Mouse (Mus musculus): Measurements from ENCODE around the gene Ndufa4l2. TPM values are rescaled to one million over a fixed set of nuclear protein-coding genes. Genes with fewer than 3 reads are reported as not detected.

Ndufa4l2 gene
- total RNA-seq, 2 experiments from 2014 or later, result 6.8 to 7.9 TPM

DNA sequence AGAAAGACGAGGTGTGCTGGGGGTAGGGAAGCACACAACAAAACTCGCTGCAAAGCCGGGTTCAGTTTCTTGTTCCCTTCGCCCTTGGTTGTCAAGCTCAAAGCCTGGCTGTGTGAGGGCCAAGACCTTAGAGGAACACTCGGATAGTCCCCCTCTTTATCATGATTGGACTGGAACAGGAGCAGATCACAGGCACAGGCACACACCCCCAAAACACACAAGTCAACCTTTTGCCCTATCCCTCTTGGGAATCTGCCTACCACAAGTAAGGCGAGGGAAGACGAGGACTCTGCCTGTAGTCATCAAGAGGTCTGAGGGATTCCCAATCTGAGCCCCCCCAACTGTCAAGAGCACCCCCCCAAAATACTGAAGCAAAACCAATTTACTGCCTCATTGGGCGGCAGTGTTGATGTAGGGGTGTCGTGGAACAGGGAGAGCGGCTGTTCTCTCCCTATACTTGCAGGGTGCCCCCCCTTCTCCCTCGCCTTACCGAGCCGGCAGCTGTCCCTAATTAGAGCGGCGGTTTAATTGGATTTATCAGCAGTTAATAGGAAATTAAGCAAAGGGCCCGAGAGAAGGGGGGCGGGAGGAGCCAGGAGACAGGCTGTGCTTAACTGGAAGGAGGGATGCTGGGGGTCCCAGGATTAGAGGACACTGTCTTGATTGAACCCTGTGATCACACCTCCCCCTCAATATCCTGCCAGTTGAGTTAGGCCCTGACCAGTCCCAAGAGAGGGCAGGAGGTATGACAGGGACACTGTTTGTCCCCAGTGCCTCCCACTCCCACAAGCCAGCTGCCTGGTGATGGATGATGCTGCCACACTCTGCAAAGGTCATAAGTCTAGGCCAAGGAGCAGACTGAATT lies 4.7 kb upstream of the Ndufa4l2 start:
- DNase-seq (ENCODE audit: low spot score in 2 of 2), result peak in 1 of 2 experiments; percentile 63

GRCm38 (mm10) chr10:127510895-127511617 lies 3.7 kb upstream of the Ndufa4l2 start:
- DNase-seq (ENCODE audit: low spot score in 2 of 2), result peak in 1 of 2 experiments; percentile 30

- peak; percentile 75 to 80 for DNase-seq (ENCODE audit: low spot score in 2 of 2)
Measured at GRCm38 (mm10) chr10:127511634-127512306, 3.0 kb upstream of the Ndufa4l2 start.

GRCm38 (mm10) chr10:127512307-127512666 lies 2.5 kb upstream of the Ndufa4l2 start:
- no peak for DNase-seq (ENCODE audit: low spot score in 2 of 2)

- DNase-seq (ENCODE audit: low spot score in 2 of 2), result peak; percentile 98
Measured at GRCm38 (mm10) chr10:127512813-127513212, 2.0 kb upstream of the Ndufa4l2 start.

DNA sequence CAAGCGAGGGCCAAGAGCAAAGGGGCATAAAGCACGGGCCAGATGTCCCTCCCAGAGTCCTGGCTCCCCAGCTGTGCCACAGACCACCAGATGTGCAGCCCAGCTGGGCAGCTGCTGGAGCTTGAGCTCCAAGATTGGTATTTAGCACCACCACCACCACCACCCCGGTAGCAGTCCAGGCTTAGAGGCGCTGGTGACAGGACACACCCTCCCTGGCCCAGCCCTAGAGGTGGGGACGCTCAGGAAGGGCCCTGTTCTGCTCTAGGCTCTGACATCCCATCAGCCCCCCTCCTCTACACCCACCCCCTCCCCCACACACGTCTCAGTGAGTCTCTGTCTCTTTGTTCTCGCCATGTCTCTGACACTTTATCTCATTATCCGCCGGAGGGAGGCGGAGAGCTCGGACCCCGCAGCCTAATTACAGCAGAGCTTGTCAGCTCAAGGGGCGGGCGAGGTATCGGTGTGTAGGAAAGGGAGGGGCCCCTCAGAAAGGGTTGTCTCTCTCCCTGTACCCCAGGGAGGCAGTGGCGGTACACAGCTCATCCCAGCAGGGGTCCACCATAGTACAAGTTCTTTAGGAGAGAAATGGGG lies 1.2 kb upstream of the Ndufa4l2 start:
- DNase-seq (ENCODE audit: low spot score in 2 of 2), result no peak

- DNase-seq (ENCODE audit: low spot score in 2 of 2), result no peak
Measured at GRCm38 (mm10) chr10:127514111-127514698, 562 bp upstream of the Ndufa4l2 start.

GRCm38 (mm10) chr10:127515271-127515982 lies 660 bp downstream of the Ndufa4l2 start:
- no peak for DNase-seq (ENCODE audit: low spot score in 2 of 2)

- no peak for DNase-seq (ENCODE audit: low spot score in 2 of 2)
Measured at GRCm38 (mm10) chr10:127515983-127516459, 1.3 kb downstream of the Ndufa4l2 start.

GRCm38 (mm10) chr10:127516576-127517260 lies 2.0 kb downstream of the Ndufa4l2 start:
- DNase-seq (ENCODE audit: low spot score in 2 of 2), result no peak

DNA sequence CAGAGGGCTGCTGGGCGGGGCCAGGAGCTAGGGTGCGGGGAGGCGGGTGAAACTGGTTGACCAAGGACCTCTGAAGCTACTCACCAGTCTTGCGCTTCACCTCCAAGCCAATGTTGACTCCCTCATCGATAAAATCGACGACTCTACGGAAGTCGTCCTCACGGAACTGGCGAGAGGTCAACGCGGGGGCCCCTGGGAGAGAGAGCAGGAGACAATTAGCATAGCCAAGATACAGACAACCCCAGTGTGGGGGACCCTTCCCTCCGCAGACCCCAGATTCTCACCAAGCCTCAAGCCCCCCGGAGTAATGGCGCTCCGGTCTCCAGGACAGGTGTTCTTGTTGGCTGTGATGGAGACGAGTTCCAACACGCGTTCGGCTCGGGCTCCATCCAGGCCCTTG lies 3.2 kb downstream of the Ndufa4l2 start:
- no peak for DNase-seq (ENCODE audit: low spot score in 2 of 2)

- DNase-seq (ENCODE audit: low spot score in 2 of 2), result no peak
Measured at GRCm38 (mm10) chr10:127519041-127519701, 4.4 kb downstream of the Ndufa4l2 start.

DNA sequence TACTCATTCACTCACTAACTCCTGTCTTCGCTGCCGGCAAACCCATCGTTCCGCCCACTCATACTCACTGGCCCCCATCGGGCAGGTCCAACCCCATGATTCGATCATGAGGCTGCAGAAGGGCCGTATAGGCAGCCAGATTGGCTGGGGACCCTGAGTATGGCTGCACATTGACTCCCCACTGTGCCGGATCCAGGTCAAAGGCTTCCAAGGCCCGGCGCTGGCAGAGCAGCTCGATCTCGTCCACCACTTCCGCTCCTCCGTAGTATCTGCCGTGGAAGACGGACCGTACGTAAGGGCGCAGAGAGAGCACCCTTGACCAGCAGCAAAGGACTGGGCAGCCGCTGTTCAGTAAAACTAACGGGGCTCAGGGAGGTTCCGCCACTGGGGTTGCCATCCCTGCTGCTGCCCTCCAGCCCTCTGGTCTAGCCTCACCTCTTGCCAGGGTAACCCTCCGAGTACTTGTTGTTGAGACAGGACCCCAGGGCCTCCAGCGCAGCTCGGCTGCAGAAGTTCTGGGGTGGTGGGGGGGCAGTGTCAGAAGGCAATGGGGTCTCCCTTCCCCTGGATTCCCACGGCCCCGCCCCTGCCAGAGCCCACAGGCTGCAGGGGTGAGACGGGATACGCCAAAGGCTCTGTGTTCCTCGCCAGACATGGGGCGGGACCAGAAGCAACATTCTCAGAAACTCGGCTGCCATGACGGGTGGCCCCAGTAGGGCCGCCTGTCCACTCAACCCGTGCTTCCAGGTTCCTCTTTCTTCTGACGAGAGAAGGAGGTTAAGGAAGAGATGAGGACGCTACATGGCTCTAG lies 5.3 kb downstream of the Ndufa4l2 start:
- no peak for DNase-seq (ENCODE audit: low spot score in 2 of 2)

- DNase-seq (ENCODE audit: low spot score in 2 of 2), result no peak
Measured at GRCm38 (mm10) chr10:127520714-127521357, 6.1 kb downstream of the Ndufa4l2 start.

- no peak for DNase-seq (ENCODE audit: low spot score in 2 of 2)
Measured at GRCm38 (mm10) chr10:127521611-127522080, 6.9 kb downstream of the Ndufa4l2 start.

DNA sequence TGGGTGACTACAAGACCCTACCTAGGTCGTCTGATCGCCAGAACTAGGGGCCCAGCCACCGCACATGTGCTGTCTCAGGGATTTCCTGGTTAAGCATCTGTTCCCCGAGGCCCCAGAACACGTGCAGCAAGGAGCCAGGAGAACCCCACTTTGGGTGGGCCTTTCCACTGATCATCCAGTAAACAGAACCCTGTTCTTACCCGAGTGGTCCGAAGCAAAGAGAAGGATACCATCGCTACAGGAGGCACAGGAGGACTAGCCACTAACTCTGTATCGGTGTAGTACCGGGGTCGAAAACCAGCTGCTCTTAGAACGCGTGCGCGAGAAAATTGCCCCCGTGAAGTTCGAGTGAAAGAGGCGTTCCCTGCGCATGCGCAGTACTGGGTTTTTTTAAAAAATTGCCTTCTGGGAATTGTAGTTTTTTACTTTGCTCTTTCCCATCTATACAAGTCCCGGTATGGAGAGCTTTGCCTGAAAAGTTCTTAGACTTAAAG lies 7.4 kb downstream of the Ndufa4l2 start, which contains the start of gene Shmt2:
Shmt2 (minus strand) TSS at position 357 of the 494 bp plus-strand sequence.
- peak; percentile 79 to 90 for DNase-seq (ENCODE audit: low spot score in 2 of 2)

GRCm38 (mm10) chr10:127524646-127525255 lies 10.0 kb downstream of the Ndufa4l2 start:
- no peak for DNase-seq (ENCODE audit: low spot score in 2 of 2)
